Mouse (Mus musculus) testis, postnatal 14 days (tissue): ENCODE data around the gene Mt4.
"Not testable (repeated sequence)": the region's sequence is repeated elsewhere in the genome, so short reads cannot be mapped to it uniquely, and the experiment has no call there.

Experiments
- DNase-seq: peaks from one replicate; pipeline ENCODE4 v3.0.0; 2021; ENCODE audit warnings: low spot score

The Mt4 gene

DNA sequence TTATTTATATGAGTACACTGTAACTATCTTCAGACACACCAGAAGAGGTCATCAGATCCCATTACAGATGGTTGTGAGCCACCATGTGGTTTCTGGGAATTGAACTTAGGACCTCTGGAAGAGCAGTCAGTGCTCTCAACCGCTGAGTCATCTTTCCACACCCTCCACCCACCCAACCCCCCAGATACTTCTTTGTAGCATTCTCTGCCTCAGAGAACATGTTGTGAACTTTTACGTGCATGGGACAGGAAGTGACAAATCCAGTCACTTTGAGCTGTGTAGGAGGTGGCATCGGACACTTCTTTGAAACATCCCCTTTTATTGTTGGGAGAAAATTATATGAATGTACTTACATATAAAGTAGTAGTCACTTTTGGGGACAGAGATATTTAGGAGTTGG, 2.4 kb upstream of the Mt4 start:
- not testable (repeated sequence) for DNase-seq

DNA sequence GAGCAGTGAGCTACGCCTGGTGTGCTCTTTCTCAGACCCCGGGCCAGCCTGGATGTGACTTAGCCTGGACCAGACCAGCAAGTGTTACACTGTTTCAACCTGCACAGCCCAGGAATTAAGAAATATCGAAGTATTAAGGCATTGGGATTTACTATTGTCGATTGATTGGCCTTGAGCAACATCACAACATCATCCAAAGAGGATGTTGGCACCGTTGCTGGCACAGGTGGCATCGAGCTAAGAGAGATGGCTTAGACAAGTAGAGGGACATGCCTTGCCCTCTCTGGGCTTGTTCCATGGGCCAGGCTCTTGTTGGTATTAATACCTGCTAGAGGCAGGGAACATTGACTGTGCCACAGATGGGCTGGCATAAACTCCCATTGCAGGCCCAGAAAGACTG, 1.4 kb upstream of the Mt4 start:
- no peak for DNase-seq

- no peak for DNase-seq
These were observed 805 bp upstream of the Mt4 start for GRCm38 (mm10) chr8:94136192-94136591.

DNA sequence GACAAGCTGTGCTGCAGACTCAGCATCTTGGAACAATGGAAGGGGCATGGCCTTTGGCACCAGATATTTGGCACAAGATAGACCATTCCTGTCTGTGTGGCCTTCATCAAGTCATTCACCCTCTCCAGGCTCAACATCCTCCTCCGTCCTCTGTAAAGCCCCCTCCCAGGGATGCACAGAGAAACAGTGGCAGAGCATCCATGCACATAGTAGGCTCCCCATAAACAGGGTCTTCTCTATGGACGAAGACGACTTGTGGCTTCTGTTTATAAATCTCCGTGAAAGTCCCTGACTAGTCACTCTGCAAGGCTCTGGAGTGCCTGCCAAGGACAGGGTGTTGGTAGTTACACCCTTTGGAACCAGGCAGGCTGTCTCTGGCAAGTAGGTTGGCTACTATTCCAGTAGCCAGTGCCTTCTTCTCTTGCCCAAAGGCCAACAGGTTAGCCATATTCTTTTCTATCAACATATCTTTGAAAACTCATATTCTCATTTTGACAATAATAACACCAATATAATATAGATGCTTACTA, 3.3 kb downstream of the Mt4 start:
- no peak for DNase-seq

DNA sequence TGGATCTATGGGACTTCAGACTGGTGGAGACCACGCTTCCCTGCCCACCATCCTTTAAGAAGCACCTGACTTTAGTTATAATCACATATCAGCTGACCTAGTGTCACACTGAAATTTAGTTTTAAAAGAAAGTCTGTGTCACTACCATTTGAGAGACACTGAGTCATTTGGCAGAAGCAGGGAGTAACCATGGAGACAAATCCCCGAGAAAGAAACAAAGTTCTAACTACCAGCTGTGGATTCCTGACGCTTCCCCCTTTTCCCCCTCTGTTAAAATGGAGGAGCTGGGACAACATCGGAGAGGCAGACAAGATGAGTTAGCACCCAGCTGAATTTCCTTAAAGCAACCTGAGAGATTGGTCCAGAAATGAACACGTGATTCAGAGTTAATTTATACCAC, 11.2 kb downstream of the Mt4 start:
- no peak for DNase-seq

GRCm38 (mm10) chr8:94150925-94151324, 13.9 kb downstream of the Mt4 start:
- no peak for DNase-seq

DNA sequence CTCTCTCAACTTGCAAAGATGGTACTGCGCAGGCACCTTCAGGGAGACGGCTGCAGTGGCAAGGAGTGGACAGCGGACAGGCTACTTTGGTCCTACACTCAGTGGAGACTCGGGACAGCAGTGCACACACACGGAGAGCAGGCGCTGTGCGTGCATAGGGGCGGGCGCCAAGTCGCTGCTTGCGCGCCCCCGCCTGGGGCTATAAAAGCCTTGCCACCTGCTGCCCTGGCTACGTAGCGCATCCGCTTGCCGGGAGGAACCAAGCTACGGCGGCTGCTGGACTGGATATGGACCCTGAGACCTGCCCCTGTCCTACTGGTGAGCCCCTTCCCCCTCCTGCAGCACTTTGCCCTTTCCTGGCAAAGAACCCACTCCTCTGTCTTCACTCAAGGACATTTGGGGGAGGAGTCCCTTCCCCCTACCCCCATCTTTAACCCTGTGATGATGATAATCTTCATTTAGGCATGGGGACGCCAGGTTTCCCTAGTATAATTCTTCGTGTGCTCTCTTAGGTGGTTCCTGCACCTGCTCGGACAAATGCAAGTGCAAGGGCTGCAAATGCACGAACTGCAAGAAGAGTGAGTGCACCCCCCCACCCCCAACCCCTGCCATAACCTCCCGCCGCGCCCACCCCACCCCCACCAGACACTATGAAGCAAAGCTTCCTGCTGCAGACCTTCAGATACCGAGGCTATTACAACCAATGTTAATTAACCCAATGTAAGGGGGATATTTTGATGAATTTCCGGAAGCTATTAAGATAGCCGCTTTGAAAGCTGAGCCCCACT, 15.7 kb downstream of the Mt4 start, which contains the start of gene Mt3:
TSS of gene Mt3 (plus strand) at position 95 of the 788 bp plus-strand sequence.
- DNase-seq, result peak; percentile 54

DNA sequence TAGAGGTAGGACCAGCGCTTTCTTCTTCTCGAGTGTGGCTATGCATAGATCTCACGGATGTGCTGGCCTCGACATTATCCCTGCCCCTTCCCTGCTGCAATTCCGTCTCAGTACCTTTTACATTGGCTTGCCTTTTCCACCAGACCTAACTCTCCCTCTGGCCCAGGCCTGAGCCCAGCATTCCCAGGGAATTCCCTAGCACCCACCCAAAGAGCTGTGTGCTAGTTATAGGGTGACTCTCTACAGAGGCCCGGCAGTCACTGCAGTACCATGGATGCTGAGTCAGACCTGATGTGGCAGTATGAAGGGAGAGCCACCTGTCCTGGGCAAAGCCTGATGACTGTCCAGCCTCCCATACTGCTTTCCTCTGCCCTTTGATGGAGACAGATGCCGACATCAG, 16.5 kb downstream of the Mt4 start:
- DNase-seq, result no peak

GRCm38 (mm10) chr8:94154537-94154936, 17.5 kb downstream of the Mt4 start:
- DNase-seq, result no peak

GRCm38 (mm10) chr8:94156092-94156491, 19.1 kb downstream of the Mt4 start:
- no peak for DNase-seq

GRCm38 (mm10) chr8:94165772-94166171, 28.8 kb downstream of the Mt4 start:
- peak; percentile 40 for DNase-seq

- peak; percentile 82 for DNase-seq
These were observed 30.2 kb downstream of the Mt4 start for GRCm38 (mm10) chr8:94167244-94167643.

GRCm38 (mm10) chr8:94169547-94169946, 32.5 kb downstream of the Mt4 start:
- DNase-seq, result no peak

DNA sequence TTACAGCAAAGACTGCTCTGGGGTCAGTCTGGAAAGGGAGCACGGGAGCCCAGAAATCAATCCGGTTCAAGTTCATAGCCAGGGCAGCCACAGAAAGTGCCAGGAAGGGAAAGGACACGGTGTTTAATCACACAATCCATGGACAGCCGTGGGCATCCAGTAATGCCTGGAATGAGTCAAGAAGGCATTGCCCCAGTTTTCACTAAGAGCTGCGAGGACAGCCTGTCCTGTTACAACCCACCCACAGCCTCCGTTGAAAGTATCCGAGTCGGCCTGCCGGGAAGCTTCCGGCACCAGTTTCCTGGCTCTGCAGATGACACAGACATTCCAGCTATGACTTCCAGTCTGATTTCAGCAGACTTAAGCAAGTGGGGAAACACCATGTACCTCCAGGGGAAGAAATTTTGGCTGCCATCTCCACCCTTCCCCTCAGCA, 34.3 kb downstream of the Mt4 start:
- DNase-seq, result no peak

- DNase-seq, result peak; percentile 91
These were observed 35.2 kb downstream of the Mt4 start, which contains the start of gene Mt2 for GRCm38 (mm10) chr8:94172075-94172808. Mt2 (plus strand) TSS chr8:94172664.

DNA sequence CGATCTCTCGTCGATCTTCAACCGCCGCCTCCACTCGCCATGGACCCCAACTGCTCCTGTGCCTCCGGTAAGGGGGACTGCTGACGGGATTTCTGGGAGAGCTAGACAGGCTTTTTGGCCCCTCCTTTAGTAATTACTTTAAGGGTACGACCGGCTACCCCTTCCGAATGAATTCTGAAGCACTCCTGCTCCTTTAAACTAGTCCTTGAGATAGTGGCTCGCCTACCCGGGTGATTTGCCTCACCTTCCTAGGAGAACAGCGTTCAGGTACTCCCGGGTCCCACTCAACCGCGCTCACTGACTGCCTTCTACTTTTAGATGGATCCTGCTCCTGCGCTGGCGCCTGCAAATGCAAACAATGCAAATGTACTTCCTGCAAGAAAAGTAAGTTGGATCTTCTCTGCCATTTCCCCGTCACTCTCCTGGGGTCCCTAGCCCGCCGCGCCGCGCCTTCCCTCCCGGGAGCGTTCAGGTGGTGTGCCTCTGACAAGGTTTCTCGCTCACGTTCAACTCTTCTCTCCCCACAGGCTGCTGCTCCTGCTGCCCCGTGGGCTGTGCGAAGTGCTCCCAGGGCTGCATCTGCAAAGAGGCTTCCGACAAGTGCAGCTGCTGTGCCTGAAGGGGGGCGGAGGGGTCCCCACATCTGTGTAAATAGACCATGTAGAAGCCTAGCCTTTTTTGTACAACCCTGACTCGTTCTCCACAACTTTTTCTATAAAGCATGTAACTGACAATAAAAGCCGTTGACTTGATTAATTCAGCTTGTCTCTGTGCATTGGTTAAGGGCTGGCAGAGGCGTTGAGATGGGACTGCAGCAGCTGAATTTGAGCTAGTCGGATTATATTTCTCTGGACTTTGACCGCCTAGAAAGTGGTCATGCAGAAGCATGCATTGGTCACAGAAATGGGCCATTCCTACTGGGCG, 36.1 kb downstream of the Mt4 start:
- no peak for DNase-seq

DNA sequence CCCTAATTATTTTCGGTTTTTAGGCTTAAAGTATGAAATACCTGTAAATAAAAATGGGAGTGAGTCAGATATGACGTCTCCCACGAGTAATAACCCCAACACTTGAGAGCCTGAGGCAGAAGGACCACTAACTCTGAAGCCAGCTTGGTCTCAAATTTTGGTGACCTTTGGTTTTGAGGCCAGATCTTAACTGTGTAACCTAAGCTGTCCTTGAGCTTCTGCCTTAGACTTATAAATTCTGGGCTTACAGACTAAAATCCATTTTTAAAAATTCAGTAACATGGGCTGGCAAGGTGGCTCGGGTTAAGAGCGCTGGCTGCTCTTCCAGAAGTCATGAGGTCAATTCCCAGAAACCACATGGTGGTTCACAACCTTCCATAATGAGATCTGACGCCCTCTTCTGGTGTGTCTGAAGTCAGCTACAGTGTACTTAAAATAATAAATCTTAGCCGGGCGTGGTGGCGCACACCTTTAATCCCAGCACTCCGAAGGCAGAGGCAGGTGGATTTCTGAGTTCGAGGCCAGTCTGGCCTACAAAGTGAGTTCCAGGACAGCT, 36.9 kb downstream of the Mt4 start:
- DNase-seq, result no peak

- DNase-seq, result no peak
These were observed 37.7 kb downstream of the Mt4 start for GRCm38 (mm10) chr8:94174619-94175213.

GRCm38 (mm10) chr8:94177716-94178390, 40.9 kb downstream of the Mt4 start:
- DNase-seq, result no peak

DNA sequence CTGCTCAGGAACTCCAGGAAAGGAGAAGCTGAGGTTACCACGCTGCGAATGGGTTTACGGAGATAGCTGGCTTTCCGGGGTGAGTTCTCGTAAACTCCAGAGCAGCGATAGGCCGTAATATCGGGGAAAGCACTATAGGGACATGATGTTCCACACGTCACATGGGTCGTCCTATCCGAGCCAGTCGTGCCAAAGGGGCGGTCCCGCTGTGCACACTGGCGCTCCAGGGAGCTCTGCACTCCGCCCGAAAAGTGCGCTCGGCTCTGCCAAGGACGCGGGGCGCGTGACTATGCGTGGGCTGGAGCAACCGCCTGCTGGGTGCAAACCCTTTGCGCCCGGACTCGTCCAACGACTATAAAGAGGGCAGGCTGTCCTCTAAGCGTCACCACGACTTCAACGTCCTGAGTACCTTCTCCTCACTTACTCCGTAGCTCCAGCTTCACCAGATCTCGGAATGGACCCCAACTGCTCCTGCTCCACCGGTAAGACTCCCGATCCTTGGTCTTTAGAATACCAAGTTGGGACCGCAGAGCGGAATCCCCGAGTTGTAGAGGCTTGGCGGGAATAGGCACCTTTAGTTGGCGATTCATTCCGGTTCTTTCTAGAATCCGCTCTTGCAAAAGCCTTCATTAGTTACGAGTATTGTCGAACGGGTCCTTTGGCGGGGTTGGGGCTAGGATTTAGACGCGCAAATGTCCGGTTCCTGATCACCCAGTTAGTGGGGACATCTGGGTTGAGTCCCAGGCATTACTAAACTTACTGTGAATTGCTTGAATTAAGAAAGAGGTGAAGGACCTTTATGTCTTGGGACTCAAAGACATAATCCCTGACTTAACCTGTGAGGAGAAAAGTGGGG, 42.1 kb downstream of the Mt4 start, which contains the start of gene Mt1:
TSS of gene Mt1 (plus strand) at position 226 of the 856 bp plus-strand sequence.
- peak; percentile 92 for DNase-seq
